Mouse (Mus musculus) brown adipose tissue, adult 24 weeks (tissue): ENCODE measurements around the gene Spin2e. TPM values are rescaled to one million over a fixed set of nuclear protein-coding genes. Genes with fewer than 3 reads are reported as not detected.
"Not testable (repeated sequence)": the region's sequence is repeated elsewhere in the genome, so short reads cannot be mapped to it uniquely, and the experiment has no call there.

Source experiments
- H3K27ac ChIP-seq: fragments of 200-500 bp; replicated peaks from 2 replicates; pipeline ENCODE4 v1.5.1; 2012; ENCODE audit warnings: low read depth, mild to moderate bottlenecking, low read length
- H3K4me1 ChIP-seq: fragments of 200-500 bp; 2 replicates; pipeline ENCODE4 v1.6.1; 2012; ENCODE audit warnings: low read length, mixed read lengths; ENCODE audit not compliant: control insufficient read depth, insufficient read depth, insufficient read length
- H3K4me3 ChIP-seq: fragments of 200-500 bp; 2 replicates; pipeline ENCODE4 v1.5.1; 2012; ENCODE audit warnings: low read depth, mild to moderate bottlenecking, low read length, moderate library complexity; ENCODE audit not compliant: insufficient read depth
- polyA plus RNA-seq: library from polyadenylated mRNA; stranded (reverse); fragments of >200 nt; gene quantifications from 2 replicates; pipeline ENCODE4 v1.2.4, GENCODE M21; 2012; ENCODE audit not compliant: missing spikeins, insufficient read depth, insufficient read length

Gene Spin2e
- not detected in 2 replicates for polyA plus RNA-seq

- H3K27ac ChIP-seq, H3K4me3 ChIP-seq, H3K4me1 ChIP-seq: not testable (repeated sequence)
Measured at GRCm38 (mm10) chrX:31618820-31619219, at the start of gene Spin2e. Gene Spin2e (minus strand): TSS chrX:31618920.

GRCm38 (mm10) chrX:31574183-31574582, 44.5 kb downstream of the Spin2e start, which contains the start of gene Gm21883:
Gene Gm21883 (minus strand): TSS chrX:31574283.
- not testable (repeated sequence) for H3K4me1 ChIP-seq, H3K27ac ChIP-seq, H3K4me3 ChIP-seq

Other genes starting within 250 kb of the Spin2e start
- gene Btbd35f19, start 235.0 kb downstream of the Spin2e start, polyA plus RNA-seq, result not detected in 2 replicates
- gene Gm21883, start 44.6 kb downstream of the Spin2e start, polyA plus RNA-seq, result not detected in 2 replicates
- gene Btbd35f25, start 98.2 kb upstream of the Spin2e start, polyA plus RNA-seq, result not detected in 2 replicates